Mouse (Mus musculus) intestine, embryonic 16.5 days (tissue): ENCODE data around the gene Ngrn. TPM values are rescaled to one million over a fixed set of nuclear protein-coding genes. Genes with fewer than 3 reads are reported as not detected.

Experiments used
- ATAC-seq: fragments of 200-750 bp; cut with Nextera tagmentation; 2 replicates; pipeline ENCODE4 v1.8.0; 2017; ENCODE audit warnings: moderate TSS enrichment, moderate library complexity
- H3K27ac ChIP-seq: fragments of 300-500 bp; sonication (generic); 2 replicates; pipeline ENCODE4 v1.5.1; 2014; ENCODE audit warnings: mild to moderate bottlenecking, low read length
- H3K27me3 ChIP-seq: fragments of 300-500 bp; sonication (generic); replicated peaks from 2 replicates; pipeline ENCODE4 v1.6.1; 2014; ENCODE audit warnings: low read length, control low read depth, mixed read lengths; ENCODE audit not compliant: control insufficient read depth, insufficient read depth
- H3K36me3 ChIP-seq: fragments of 300-500 bp; sonication (generic); 2 replicates; pipeline ENCODE4 v1.6.1; 2014; ENCODE audit warnings: low read length, control low read depth; ENCODE audit not compliant: control insufficient read depth, insufficient read depth
- H3K4me1 ChIP-seq: fragments of 300-500 bp; sonication (generic); 2 replicates; pipeline ENCODE4 v1.6.1; 2014; ENCODE audit warnings: low read length, control low read depth, mixed read lengths; ENCODE audit not compliant: control insufficient read depth, insufficient read depth
- H3K4me2 ChIP-seq: fragments of 300-500 bp; sonication (generic); 2 replicates; pipeline ENCODE4 v1.6.1; 2014; ENCODE audit warnings: low read depth, low read length, control low read depth
- H3K4me3 ChIP-seq: fragments of 300-500 bp; sonication (generic); 2 replicates; pipeline ENCODE4 v1.5.1; 2014; ENCODE audit warnings: mild to moderate bottlenecking, low read length
- H3K9ac ChIP-seq: fragments of 300-500 bp; sonication (generic); 2 replicates; pipeline ENCODE4 v1.6.1; 2014; ENCODE audit warnings: low read depth, low read length
- H3K9me3 ChIP-seq: fragments of 300-500 bp; sonication (generic); 2 replicates; pipeline ENCODE4 v1.6.1; 2016; ENCODE audit warnings: low read length, control low read depth; ENCODE audit not compliant: control insufficient read depth
- WGBS: fragments of 180-500 bp; shearing (Covaris S2); extraction: QIAGEN DNeasy Blood & Tissue Kit; methylation state at CpG from one replicate; pipeline ENCODE4 v1.1.7; 2014; 5-methylcytosine and 5-hydroxymethylcytosine counted together
- polyA plus RNA-seq: library from polyadenylated mRNA; unstranded; fragments of >200 nt; fragmentation: Nextera tagmentation; extraction: Ambion mirVana; gene quantifications from 2 replicates; pipeline ENCODE4 v1.2.1, GENCODE M21; 2015

Gene Ngrn
- polyA plus RNA-seq, 1 experiment from 2014 or later, result 57.8 TPM

DNA sequence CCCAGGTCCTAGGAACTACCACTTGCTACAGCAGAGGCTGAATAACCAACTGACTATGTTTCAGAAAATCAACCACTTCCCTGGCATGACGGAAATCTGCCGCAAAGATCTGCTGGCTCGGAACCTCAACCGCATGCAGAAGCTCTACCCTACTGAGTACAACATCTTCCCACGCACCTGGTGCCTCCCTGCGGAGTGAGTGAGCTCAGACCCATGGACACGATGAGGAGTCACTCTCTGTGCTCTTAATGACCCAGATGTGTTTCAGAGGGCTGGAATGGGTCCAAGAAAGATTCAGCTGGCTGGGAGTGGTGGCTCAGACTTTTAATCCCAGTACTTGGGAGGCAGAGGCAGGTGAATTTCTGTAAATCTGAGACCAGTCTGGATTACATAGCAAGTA lies 8.6 kb upstream of the Ngrn start:
- Histone ChIP-seq H3K4me3 (no peak overlapping the region), H3K9ac (no peak overlapping the region), H3K4me2 (no peak overlapping the region), H3K9me3 (no peaks in the 10 kb centered on the region), H3K27ac (no peak overlapping the region), H3K4me1 (0 out of 2 replicates have a peak, but pooled peaks cover 3% of the 10 kb centered on the region), H3K36me3 (no peaks in the 10 kb centered on the region), H3K27me3 (no peaks in the 10 kb centered on the region)
- no peak for ATAC-seq
- 80% methylated on average over 7 of the region's 7 CpGs for WGBS

DNA sequence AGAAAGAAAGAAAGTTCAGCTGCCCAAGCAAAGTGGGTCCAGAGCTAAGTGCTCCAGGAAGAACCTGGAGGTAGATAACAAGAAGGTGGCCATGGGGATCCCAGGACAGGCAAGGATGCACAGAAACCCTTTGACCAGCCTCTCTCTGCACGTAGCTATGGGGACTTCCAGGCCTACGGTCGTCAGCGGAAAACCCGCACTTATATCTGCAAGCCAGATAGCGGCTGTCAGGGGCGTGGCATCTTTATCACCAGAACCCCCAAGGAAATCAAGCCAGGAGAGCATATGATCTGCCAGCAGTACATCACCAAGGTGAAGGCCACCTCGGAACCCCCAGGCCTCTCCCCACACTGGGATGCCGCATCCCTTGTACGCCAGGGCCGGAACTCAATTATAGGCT lies 8.1 kb upstream of the Ngrn start:
- Histone ChIP-seq H3K27me3 (no peaks in the 10 kb centered on the region), H3K4me1 (0 out of 2 replicates have a peak, but pooled peaks cover 3% of the 10 kb centered on the region), H3K27ac (no peak overlapping the region), H3K4me3 (no peak overlapping the region), H3K9ac (no peak overlapping the region), H3K36me3 (no peaks in the 10 kb centered on the region), H3K4me2 (no peak overlapping the region), H3K9me3 (no peaks in the 10 kb centered on the region)
- ATAC-seq, result no peak
- 76% methylated on average over 11 of the region's 11 CpGs for WGBS

DNA sequence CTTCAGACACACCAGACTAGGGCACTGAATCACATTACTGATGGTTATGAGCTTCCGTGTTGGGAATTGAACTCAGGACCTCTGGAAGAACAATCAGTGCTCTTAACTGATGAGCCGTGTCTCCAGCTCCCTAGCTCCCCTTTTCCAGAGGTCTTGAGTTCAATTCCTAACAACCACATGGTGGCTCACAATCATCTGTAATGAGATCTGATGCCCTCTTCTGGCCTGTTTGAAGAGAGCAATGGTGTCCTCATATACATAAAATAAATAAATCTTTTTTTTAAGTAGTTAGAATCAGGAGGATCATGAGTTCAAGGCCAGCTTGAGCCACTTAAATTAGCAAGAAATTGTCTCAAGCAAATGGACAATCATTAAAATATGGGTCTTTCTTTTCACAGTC lies 5.0 kb upstream of the Ngrn start:
- H3K27me3 ChIP-seq, result no peaks in the 10 kb centered on the region
- no peak for ATAC-seq
- H3K9ac ChIP-seq, result no peak overlapping the region
- no peak overlapping the region for H3K4me3 ChIP-seq
- no peak overlapping the region for H3K27ac ChIP-seq
- no peaks in the 10 kb centered on the region for H3K36me3 ChIP-seq
- no peak overlapping the region for H3K4me2 ChIP-seq
- H3K4me1 ChIP-seq, result peaks cover 3% of the 10 kb centered on the region; the same call in 1 of the 2 replicates
- H3K9me3 ChIP-seq, result no peaks in the 10 kb centered on the region
- 72% methylated on average over 2 of the region's 2 CpGs for WGBS

DNA sequence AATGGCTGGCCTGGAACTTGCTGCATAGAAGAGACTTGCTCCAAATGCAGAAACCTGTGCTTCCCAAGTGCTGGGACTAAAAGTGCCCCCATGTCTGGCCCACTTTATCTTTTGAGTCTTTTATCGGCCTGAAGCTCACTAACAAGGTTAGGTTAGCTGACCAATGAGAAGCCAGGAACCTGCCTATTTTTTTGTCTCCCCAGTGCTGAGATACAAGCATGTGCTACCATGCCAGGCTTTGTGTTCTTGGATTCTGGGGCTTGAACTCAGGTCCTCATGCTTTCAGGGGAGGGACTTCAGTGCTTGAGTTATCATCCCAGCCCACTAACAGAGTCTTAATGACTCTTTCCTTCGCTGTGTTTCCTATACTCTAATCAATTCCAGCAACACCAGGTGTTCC lies 3.3 kb upstream of the Ngrn start:
- Histone ChIP-seq H3K4me1 (peaks cover 9% of the 10 kb centered on the region), H3K27ac (no peak overlapping the region), H3K27me3 (no peaks in the 10 kb centered on the region), H3K9me3 (no peaks in the 10 kb centered on the region), H3K4me2 (no peak overlapping the region), H3K9ac (no peak overlapping the region), H3K4me3 (no peak overlapping the region), H3K36me3 (no peaks in the 10 kb centered on the region)
- WGBS, result 69% methylated on average over 2 of the region's 2 CpGs
- ATAC-seq, result no peak

DNA sequence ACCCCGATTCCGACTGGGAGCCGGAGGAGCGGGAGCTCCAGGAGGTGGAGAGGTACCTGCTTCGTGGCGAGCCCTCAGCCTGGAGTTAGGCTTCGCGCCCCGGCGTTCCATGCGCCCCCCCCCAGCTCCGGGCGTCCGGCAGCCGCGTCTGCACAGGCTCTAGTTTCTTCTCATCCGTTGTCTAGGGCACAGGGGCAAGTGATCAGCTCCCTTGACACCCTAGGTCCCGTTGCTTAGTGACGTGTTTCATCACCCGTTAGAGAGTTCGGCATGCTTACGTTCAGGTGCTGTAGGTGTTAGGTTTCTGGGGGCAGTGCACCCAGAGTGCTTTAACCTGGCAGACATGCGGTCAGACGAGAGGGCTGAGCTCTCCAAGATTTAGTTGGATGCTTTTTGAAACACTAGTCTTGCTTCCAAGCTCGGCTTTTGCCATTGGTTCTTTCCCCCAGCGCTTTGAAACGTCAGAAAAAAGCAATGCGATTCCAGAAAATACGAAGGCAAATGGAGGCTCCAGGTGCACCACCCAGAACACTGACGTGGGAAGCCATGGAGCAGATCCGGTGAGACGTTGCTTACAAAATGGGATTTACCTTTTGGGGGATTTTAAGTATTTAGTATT lies 466 bp downstream of the Ngrn start:
- Histone ChIP-seq H3K9me3 (no peaks in the 10 kb centered on the region), H3K27me3 (no peaks in the 10 kb centered on the region), H3K4me1 (peaks cover 9% of the 10 kb centered on the region), H3K9ac (peak overlapping the region; percentile 88), H3K27ac (peak overlapping the region; percentile 80), H3K4me3 (peak overlapping the region; percentile 83), H3K4me2 (peak overlapping the region; percentile 87), H3K36me3 (peaks cover 7% of the 10 kb centered on the region)
- under 1% methylated on average over 31 of the region's 32 CpGs for WGBS
- ATAC-seq, result peak; percentile 75

DNA sequence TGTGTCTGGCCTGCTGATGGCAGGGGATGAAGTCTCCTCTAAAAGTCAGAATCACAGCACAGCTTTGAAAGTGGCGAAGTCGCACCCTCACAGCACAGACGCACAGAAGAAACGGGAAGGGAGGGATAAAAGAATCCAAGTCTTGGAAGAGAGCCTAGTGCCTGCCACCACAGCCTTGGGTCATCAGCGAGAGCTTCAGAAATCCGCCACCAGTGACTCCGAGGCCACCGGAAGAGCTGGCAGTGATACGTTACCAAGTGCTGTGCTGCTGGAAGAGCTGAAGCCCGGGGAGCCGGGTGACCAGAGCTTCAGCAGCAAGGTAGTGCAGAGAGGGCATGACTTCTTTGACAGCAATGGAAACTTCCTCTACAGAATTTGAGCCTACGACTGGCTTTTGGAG lies 3.6 kb downstream of the Ngrn start:
- H3K27me3 ChIP-seq, result no peaks in the 10 kb centered on the region
- H3K36me3 ChIP-seq, result peaks cover 11% of the 10 kb centered on the region
- WGBS, result 94% methylated on average over 12 of the region's 12 CpGs
- peaks cover 16% of the 10 kb centered on the region for H3K4me1 ChIP-seq
- H3K4me3 ChIP-seq, result no peak overlapping the region
- no peak overlapping the region for H3K4me2 ChIP-seq
- ATAC-seq, result no peak
- no peak overlapping the region for H3K27ac ChIP-seq
- no peaks in the 10 kb centered on the region for H3K9me3 ChIP-seq
- H3K9ac ChIP-seq, result no peak overlapping the region

DNA sequence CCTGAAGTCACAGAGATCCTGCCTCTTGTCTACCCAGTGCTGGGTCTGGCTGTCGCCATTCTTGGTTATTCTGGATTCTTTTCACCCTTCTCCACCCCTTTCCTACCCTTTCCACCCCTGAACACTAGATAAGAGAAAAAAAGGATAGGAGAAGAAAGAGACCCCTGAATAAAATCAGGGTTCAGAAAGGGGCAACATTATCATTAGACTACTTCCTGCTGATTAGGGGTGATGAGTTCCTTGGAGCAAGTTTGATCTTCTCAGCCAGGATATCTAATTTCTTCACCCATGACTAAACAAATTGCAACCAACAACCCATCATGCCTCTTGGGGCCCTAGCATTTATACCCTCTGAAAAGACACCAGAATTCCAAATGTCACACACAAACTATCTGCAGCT lies 6.7 kb downstream of the Ngrn start:
- WGBS, result 70% methylated on average over 1 of the region's 1 CpGs
- Histone ChIP-seq H3K27me3 (no peaks in the 10 kb centered on the region), H3K9me3 (no peaks in the 10 kb centered on the region), H3K4me3 (no peak overlapping the region), H3K4me2 (no peak overlapping the region), H3K9ac (no peak overlapping the region), H3K4me1 (peaks cover 12% of the 10 kb centered on the region), H3K36me3 (peaks cover 11% of the 10 kb centered on the region), H3K27ac (no peak overlapping the region)
- ATAC-seq, result no peak

DNA sequence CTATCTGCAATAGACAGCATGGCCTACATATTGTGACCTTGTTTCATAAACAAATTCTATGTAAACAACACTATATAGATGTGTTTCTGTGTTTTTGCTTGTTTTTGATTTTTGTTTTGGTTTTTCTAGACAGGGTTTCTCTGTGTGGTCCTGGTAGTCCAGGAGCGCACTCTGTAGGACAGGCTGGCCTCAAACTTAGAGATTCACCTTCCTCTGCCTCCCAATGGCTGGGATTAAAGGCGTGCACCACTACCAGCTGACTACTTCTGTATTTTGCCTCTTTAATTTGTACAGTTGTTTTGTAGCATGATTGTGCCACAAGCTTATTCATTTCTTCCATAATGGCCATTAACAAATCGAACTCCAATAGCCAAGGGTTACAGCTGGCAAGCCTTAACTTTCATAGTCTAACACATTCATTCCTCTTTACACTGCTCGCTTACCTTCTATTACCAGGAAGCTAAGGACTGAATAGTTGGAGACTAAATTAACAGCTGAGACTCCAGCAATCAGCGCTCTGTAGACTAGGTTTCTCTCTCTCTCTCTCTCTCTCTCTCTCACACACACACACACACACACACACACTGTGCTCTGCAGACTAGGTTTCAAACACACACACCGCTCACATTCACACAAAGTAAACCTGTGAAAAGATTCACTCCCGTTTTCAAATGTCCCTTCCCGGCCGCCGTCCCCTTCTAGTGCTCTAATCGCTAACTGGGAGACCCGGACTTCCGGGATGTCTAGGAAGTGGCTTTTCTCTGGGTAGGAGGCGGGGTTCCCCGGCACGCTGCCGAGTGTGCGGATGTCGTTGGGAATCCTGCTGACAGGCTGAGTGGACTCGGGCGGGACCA lies 8.1 kb downstream of the Ngrn start, which contains the start of gene Vps33b:
Gene Vps33b, plus strand, starts transcription at position 753 of the 854 bp plus-strand sequence.
- Histone ChIP-seq H3K36me3 (peaks cover 12% of the 10 kb centered on the region), H3K27me3 (no peaks in the 10 kb centered on the region), H3K4me2 (peak within 1 kb of the TSS; percentile 84), H3K4me3 (peak within 1 kb of the TSS; percentile 79), H3K4me1 (peaks cover 12% of the 10 kb centered on the region), H3K9ac (peak within 1 kb of the TSS; percentile 86), H3K27ac (peak within 1 kb of the TSS; percentile 65), H3K9me3 (no peaks in the 10 kb centered on the region)
- WGBS, result 4% methylated on average over 21 of the region's 21 CpGs
- peak; percentile 96 for ATAC-seq

DNA sequence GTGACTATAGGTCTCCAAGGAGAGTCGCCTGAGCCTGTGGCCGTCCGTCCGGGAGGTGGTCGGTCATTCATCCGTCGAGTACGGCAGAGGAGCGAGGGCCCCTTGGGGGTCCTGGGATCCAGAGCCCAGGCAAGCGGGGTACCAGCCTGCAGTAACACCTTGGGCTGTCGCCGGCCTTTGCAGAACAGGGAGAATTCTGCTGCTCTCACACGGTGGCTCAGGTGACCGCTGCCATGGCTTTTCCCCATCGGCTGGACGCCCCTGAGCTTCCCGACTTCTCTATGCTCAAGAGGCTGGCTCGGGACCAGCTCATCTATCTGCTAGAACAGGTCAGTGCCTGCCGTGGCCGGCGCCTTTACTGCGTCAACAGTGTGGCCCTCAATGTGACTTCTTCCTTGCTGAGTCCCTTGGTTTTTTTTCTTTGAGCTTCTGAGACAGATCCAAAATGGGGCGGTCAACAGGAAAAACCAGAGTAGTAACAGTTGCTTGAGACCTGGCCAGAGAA lies 8.8 kb downstream of the Ngrn start:
- Histone ChIP-seq H3K36me3 (peaks cover 14% of the 10 kb centered on the region), H3K27me3 (no peaks in the 10 kb centered on the region), H3K4me1 (peaks cover 12% of the 10 kb centered on the region), H3K4me2 (peak overlapping the region; percentile 84), H3K4me3 (peak overlapping the region; percentile 79), H3K27ac (peak overlapping the region; percentile 65), H3K9ac (peak overlapping the region; percentile 86), H3K9me3 (no peaks in the 10 kb centered on the region)
- peak; percentile 74 for ATAC-seq
- WGBS, result under 1% methylated on average over 23 of the region's 23 CpGs
